Mouse (Mus musculus): ENCODE results near the gene Maml1. TPM values are rescaled to one million over a fixed set of nuclear protein-coding genes. Genes with fewer than 3 reads are reported as not detected.

Maml1 gene
- total and polyA plus RNA-seq, 2 experiments from 2014 or later: 1.6 to 10.8 TPM

GRCm38 (mm10) chr11:50279005-50279404 lies 13.1 kb downstream of the Maml1 start:
- Histone ChIP-seq H3K4me1 (ENCODE audit: insufficient read depth) (no peaks in the 10 kb centered on the region), H3K27me3 (ENCODE audit: insufficient read depth, low read length) (no peaks in the 10 kb centered on the region), H3K9ac (no peak overlapping the region), H3K27ac (ENCODE audit: low read depth, low read length) (no peak overlapping the region), H3K4me2 (ENCODE audit: low read depth) (no peak overlapping the region), H3K4me3 (ENCODE audit: low read depth, low read length) (no peak overlapping the region), H3K36me3 (ENCODE audit: insufficient read depth) (peaks cover 4% of the 10 kb centered on the region; the same call in 1 of the 2 replicates), H3K9me3 (ENCODE audit: low read length) (no peaks in the 10 kb centered on the region)
- ATAC-seq (no peak), DNase-seq (no peak)
- 91% methylated on average over 4 of the region's 4 CpGs for WGBS
- no peak for TF ChIP-seq CTCF (IDR thresholded peaks at IDR 0.05; ENCODE audit: low read depth)

GRCm38 (mm10) chr11:50277706-50278105 lies 14.4 kb downstream of the Maml1 start:
- Histone ChIP-seq H3K36me3 (ENCODE audit: insufficient read depth) (peaks cover 4% of the 10 kb centered on the region; the same call in 1 of the 2 replicates), H3K27ac (ENCODE audit: low read depth, low read length) (no peak overlapping the region), H3K9ac (no peak overlapping the region), H3K9me3 (ENCODE audit: low read length) (no peaks in the 10 kb centered on the region), H3K27me3 (ENCODE audit: insufficient read depth, low read length) (no peaks in the 10 kb centered on the region), H3K4me3 (ENCODE audit: low read depth, low read length) (no peak overlapping the region), H3K4me1 (ENCODE audit: insufficient read depth) (no peaks in the 10 kb centered on the region), H3K4me2 (ENCODE audit: low read depth) (no peak overlapping the region)
- no peak for DNase-seq
- WGBS: 86% methylated on average over 6 of the region's 6 CpGs
- no peak for TF ChIP-seq CTCF (IDR thresholded peaks at IDR 0.05; ENCODE audit: low read depth)
- ATAC-seq: no peak

GRCm38 (mm10) chr11:50277025-50277424 lies 15.1 kb downstream of the Maml1 start:
- Histone ChIP-seq H3K27ac (ENCODE audit: low read depth, low read length) (no peak overlapping the region), H3K4me1 (ENCODE audit: insufficient read depth) (no peaks in the 10 kb centered on the region), H3K4me2 (ENCODE audit: low read depth) (no peak overlapping the region), H3K9ac (no peak overlapping the region), H3K4me3 (ENCODE audit: low read depth, low read length) (no peak overlapping the region), H3K9me3 (ENCODE audit: low read length) (no peaks in the 10 kb centered on the region), H3K36me3 (ENCODE audit: insufficient read depth) (peaks cover 4% of the 10 kb centered on the region; the same call in 1 of the 2 replicates), H3K27me3 (ENCODE audit: insufficient read depth, low read length) (no peaks in the 10 kb centered on the region)
- ATAC-seq (no peak), DNase-seq (no peak)
- TF ChIP-seq CTCF (IDR thresholded peaks at IDR 0.05; ENCODE audit: low read depth): no peak

- WGBS: 80% methylated on average over 5 of the region's 5 CpGs
- Histone ChIP-seq H3K4me1 (ENCODE audit: insufficient read depth) (no peaks in the 10 kb centered on the region), H3K4me2 (ENCODE audit: low read depth) (no peak overlapping the region), H3K9ac (no peak overlapping the region), H3K27ac (ENCODE audit: low read depth, low read length) (no peak overlapping the region), H3K4me3 (ENCODE audit: low read depth, low read length) (no peak overlapping the region), H3K27me3 (ENCODE audit: insufficient read depth, low read length) (no peaks in the 10 kb centered on the region), H3K9me3 (ENCODE audit: low read length) (no peaks in the 10 kb centered on the region), H3K36me3 (ENCODE audit: insufficient read depth) (peaks cover under 1% of the 10 kb centered on the region; the same call in 1 of the 2 replicates)
- DNase-seq (no peak), ATAC-seq (no peak)
- TF ChIP-seq CTCF (IDR thresholded peaks at IDR 0.05; ENCODE audit: low read depth): no peak
These were observed 16.5 kb downstream of the Maml1 start for GRCm38 (mm10) chr11:50275568-50276151.

GRCm38 (mm10) chr11:50275077-50275476 lies 17.0 kb downstream of the Maml1 start:
- H3K27me3 ChIP-seq (ENCODE audit: insufficient read depth, low read length): no peaks in the 10 kb centered on the region
- no peak overlapping the region for H3K4me3 ChIP-seq (ENCODE audit: low read depth, low read length)
- no peaks in the 10 kb centered on the region for H3K9me3 ChIP-seq (ENCODE audit: low read length)
- H3K4me1 ChIP-seq (ENCODE audit: insufficient read depth): no peaks in the 10 kb centered on the region
- no peak overlapping the region for H3K9ac ChIP-seq
- H3K27ac ChIP-seq (ENCODE audit: low read depth, low read length): no peak overlapping the region
- H3K4me2 ChIP-seq (ENCODE audit: low read depth): no peak overlapping the region
- ATAC-seq (no peak), DNase-seq (no peak)
- 97% methylated on average over 2 of the region's 2 CpGs for WGBS
- no peak for TF ChIP-seq CTCF (IDR thresholded peaks at IDR 0.05; ENCODE audit: low read depth)
- H3K36me3 ChIP-seq (ENCODE audit: insufficient read depth): peaks cover under 1% of the 10 kb centered on the region; the same call in 1 of the 2 replicates

GRCm38 (mm10) chr11:50272819-50273218 lies 19.3 kb downstream of the Maml1 start:
- H3K9ac ChIP-seq: no peak overlapping the region
- H3K27ac ChIP-seq (ENCODE audit: low read depth, low read length): no peak overlapping the region
- no peaks in the 10 kb centered on the region for H3K27me3 ChIP-seq (ENCODE audit: insufficient read depth, low read length)
- no peak for TF ChIP-seq CTCF (IDR thresholded peaks at IDR 0.05; ENCODE audit: low read depth)
- ATAC-seq (no peak), DNase-seq (no peak)
- no peak overlapping the region for H3K4me2 ChIP-seq (ENCODE audit: low read depth)
- peaks cover 3% of the 10 kb centered on the region; the same call in 1 of the 2 replicates for H3K36me3 ChIP-seq (ENCODE audit: insufficient read depth)
- H3K4me3 ChIP-seq (ENCODE audit: low read depth, low read length): no peak overlapping the region
- 48% methylated on average over 2 of the region's 2 CpGs for WGBS
- no peaks in the 10 kb centered on the region for H3K9me3 ChIP-seq (ENCODE audit: low read length)
- H3K4me1 ChIP-seq (ENCODE audit: insufficient read depth): no peaks in the 10 kb centered on the region

GRCm38 (mm10) chr11:50269885-50270284 lies 22.2 kb downstream of the Maml1 start:
- Histone ChIP-seq H3K9ac (no peak overlapping the region), H3K4me3 (ENCODE audit: low read depth, low read length) (no peak overlapping the region), H3K4me1 (ENCODE audit: insufficient read depth) (no peaks in the 10 kb centered on the region), H3K4me2 (ENCODE audit: low read depth) (no peak overlapping the region), H3K27ac (ENCODE audit: low read depth, low read length) (no peak overlapping the region), H3K9me3 (ENCODE audit: low read length) (no peaks in the 10 kb centered on the region), H3K36me3 (ENCODE audit: insufficient read depth) (peaks cover 22% of the 10 kb centered on the region), H3K27me3 (ENCODE audit: insufficient read depth, low read length) (no peaks in the 10 kb centered on the region)
- DNase-seq: no peak
- no peak for TF ChIP-seq CTCF (IDR thresholded peaks at IDR 0.05; ENCODE audit: low read depth)
- WGBS: 97% methylated on average over 1 of the region's 1 CpGs
- no peak for ATAC-seq

All from forebrain, postnatal 0 days (tissue).